Mouse (Mus musculus): ENCODE data around the gene Ybx2. TPM values are rescaled to one million over a fixed set of nuclear protein-coding genes. Genes with fewer than 3 reads are reported as not detected.
"Not testable (repeated sequence)": the region's sequence is repeated elsewhere in the genome, so short reads cannot be mapped to it uniquely, and the experiment has no call there.

Gene Ybx2
- polyA plus RNA-seq, 1 experiment from 2014 or later = 2.1 TPM

GRCm38 (mm10) chr11:69948066-69948762 is 12.6 kb downstream of the Ybx2 start, which contains the start of gene Slc2a4:
Gene Slc2a4 (minus strand): TSS chr11:69948188.
- no peaks in the 10 kb centered on the region for H3K27me3 ChIP-seq (replicated peaks; ENCODE audit: control insufficient read depth, insufficient read depth, low read length)
- peak within 1 kb of the TSS; percentile 53 for H3K4me3 ChIP-seq (ENCODE audit: low read length)
- WGBS = under 1% methylated on average over 34 of the region's 34 CpGs
- ATAC-seq = peak; percentile 94
- H3K4me1 ChIP-seq (ENCODE audit: control insufficient read depth, insufficient read depth, low read length) = peaks cover 6% of the 10 kb centered on the region
- peak within 1 kb of the TSS; percentile 53 for H3K27ac ChIP-seq (ENCODE audit: low read length)
- no peaks in the 10 kb centered on the region; the same call in 1 of the 2 replicates for H3K36me3 ChIP-seq (ENCODE audit: control insufficient read depth, insufficient read depth, low read length)
- peak within 1 kb of the TSS; percentile 83 for H3K4me2 ChIP-seq (ENCODE audit: low read depth, low read length)
- H3K9me3 ChIP-seq (ENCODE audit: control insufficient read depth, low read length) = no peaks in the 10 kb centered on the region
- H3K9ac ChIP-seq (ENCODE audit: low read depth, low read length) = peak within 1 kb of the TSS; percentile 54

- peak overlapping the region; percentile 54 for H3K9ac ChIP-seq (ENCODE audit: low read depth, low read length)
- peak overlapping the region; percentile 53 for H3K4me3 ChIP-seq (ENCODE audit: low read length)
- H3K9me3 ChIP-seq (ENCODE audit: control insufficient read depth, low read length) = no peaks in the 10 kb centered on the region
- no peaks in the 10 kb centered on the region for H3K27me3 ChIP-seq (replicated peaks; ENCODE audit: control insufficient read depth, insufficient read depth, low read length)
- H3K27ac ChIP-seq (ENCODE audit: low read length) = peak overlapping the region; percentile 53
- H3K36me3 ChIP-seq (ENCODE audit: control insufficient read depth, insufficient read depth, low read length) = no peaks in the 10 kb centered on the region; the same call in 1 of the 2 replicates
- peaks cover 6% of the 10 kb centered on the region for H3K4me1 ChIP-seq (ENCODE audit: control insufficient read depth, insufficient read depth, low read length)
- 0% methylated on average over 14 of the region's 14 CpGs for WGBS
- peak overlapping the region; percentile 83 for H3K4me2 ChIP-seq (ENCODE audit: low read depth, low read length)
- peak; percentile 48 for ATAC-seq
These were observed 13.2 kb downstream of the Ybx2 start for GRCm38 (mm10) chr11:69948763-69949150.

- ATAC-seq = no peak
- peaks cover 6% of the 10 kb centered on the region for H3K4me1 ChIP-seq (ENCODE audit: control insufficient read depth, insufficient read depth, low read length)
- H3K27me3 ChIP-seq (replicated peaks; ENCODE audit: control insufficient read depth, insufficient read depth, low read length) = no peaks in the 10 kb centered on the region
- no peak overlapping the region for H3K4me2 ChIP-seq (ENCODE audit: low read depth, low read length)
- 45% methylated on average over 4 of the region's 4 CpGs for WGBS
- H3K36me3 ChIP-seq (ENCODE audit: control insufficient read depth, insufficient read depth, low read length) = no peaks in the 10 kb centered on the region
- no peak overlapping the region for H3K9ac ChIP-seq (ENCODE audit: low read depth, low read length)
- no peak overlapping the region for H3K4me3 ChIP-seq (ENCODE audit: low read length)
- no peak overlapping the region for H3K27ac ChIP-seq (ENCODE audit: low read length)
- H3K9me3 ChIP-seq (ENCODE audit: control insufficient read depth, low read length) = no peaks in the 10 kb centered on the region
These were observed 15.3 kb downstream of the Ybx2 start for GRCm38 (mm10) chr11:69950807-69951459.

GRCm38 (mm10) chr11:69952274-69952673 is 16.7 kb downstream of the Ybx2 start:
- Histone ChIP-seq H3K4me3 (ENCODE audit: low read length) (no peak overlapping the region), H3K27me3 (replicated peaks; ENCODE audit: control insufficient read depth, insufficient read depth, low read length) (no peaks in the 10 kb centered on the region), H3K9me3 (ENCODE audit: control insufficient read depth, low read length) (no peaks in the 10 kb centered on the region), H3K4me2 (ENCODE audit: low read depth, low read length) (no peak overlapping the region), H3K36me3 (ENCODE audit: control insufficient read depth, insufficient read depth, low read length) (no peaks in the 10 kb centered on the region), H3K4me1 (ENCODE audit: control insufficient read depth, insufficient read depth, low read length) (peaks cover 6% of the 10 kb centered on the region), H3K27ac (ENCODE audit: low read length) (no peak overlapping the region), H3K9ac (ENCODE audit: low read depth, low read length) (no peak overlapping the region)
- WGBS = 43% methylated on average over 1 of the region's 1 CpGs
- ATAC-seq = no peak

- WGBS = 39% methylated on average over 11 of the region's 11 CpGs
- H3K9me3 ChIP-seq (ENCODE audit: control insufficient read depth, low read length) = no peaks in the 10 kb centered on the region
- H3K27ac ChIP-seq (ENCODE audit: low read length) = peak overlapping the region; percentile 61
- no peak overlapping the region for H3K4me3 ChIP-seq (ENCODE audit: low read length)
- no peak overlapping the region for H3K4me2 ChIP-seq (ENCODE audit: low read depth, low read length)
- H3K36me3 ChIP-seq (ENCODE audit: control insufficient read depth, insufficient read depth, low read length) = no peaks in the 10 kb centered on the region
- H3K9ac ChIP-seq (ENCODE audit: low read depth, low read length) = no peak overlapping the region
- H3K4me1 ChIP-seq (ENCODE audit: control insufficient read depth, insufficient read depth, low read length) = peaks cover 4% of the 10 kb centered on the region
- H3K27me3 ChIP-seq (replicated peaks; ENCODE audit: control insufficient read depth, insufficient read depth, low read length) = no peaks in the 10 kb centered on the region
- ATAC-seq = peak; percentile 64
These were observed 17.8 kb downstream of the Ybx2 start for GRCm38 (mm10) chr11:69953267-69953915.

GRCm38 (mm10) chr11:69955618-69956017 is 20.0 kb downstream of the Ybx2 start:
- H3K4me1 ChIP-seq (ENCODE audit: control insufficient read depth, insufficient read depth, low read length); ATAC-seq; H3K4me2 ChIP-seq (ENCODE audit: low read depth, low read length); H3K9me3 ChIP-seq (ENCODE audit: control insufficient read depth, low read length); H3K4me3 ChIP-seq (ENCODE audit: low read length); H3K9ac ChIP-seq (ENCODE audit: low read depth, low read length); H3K36me3 ChIP-seq (ENCODE audit: control insufficient read depth, insufficient read depth, low read length); H3K27me3 ChIP-seq (replicated peaks; ENCODE audit: control insufficient read depth, insufficient read depth, low read length); H3K27ac ChIP-seq (ENCODE audit: low read length): not testable (repeated sequence)
- 72% methylated on average over 4 of the region's 4 CpGs for WGBS

- no peaks in the 10 kb centered on the region for H3K36me3 ChIP-seq (ENCODE audit: control insufficient read depth, insufficient read depth, low read length)
- no peak overlapping the region for H3K27ac ChIP-seq (ENCODE audit: low read length)
- no peak overlapping the region for H3K4me3 ChIP-seq (ENCODE audit: low read length)
- H3K9me3 ChIP-seq (ENCODE audit: control insufficient read depth, low read length) = no peaks in the 10 kb centered on the region
- 67% methylated on average over 1 of the region's 1 CpGs for WGBS
- H3K27me3 ChIP-seq (replicated peaks; ENCODE audit: control insufficient read depth, insufficient read depth, low read length) = no peaks in the 10 kb centered on the region
- H3K4me2 ChIP-seq (ENCODE audit: low read depth, low read length) = no peak overlapping the region
- peaks cover 6% of the 10 kb centered on the region; the same call in 1 of the 2 replicates for H3K4me1 ChIP-seq (ENCODE audit: control insufficient read depth, insufficient read depth, low read length)
- H3K9ac ChIP-seq (ENCODE audit: low read depth, low read length) = no peak overlapping the region
- no peak for ATAC-seq
These were observed 20.6 kb downstream of the Ybx2 start for GRCm38 (mm10) chr11:69956218-69956617.

GRCm38 (mm10) chr11:69960616-69961015 is 25.0 kb downstream of the Ybx2 start:
- Histone ChIP-seq H3K4me2 (ENCODE audit: low read depth, low read length) (peak overlapping the region; percentile 37; the same call in 1 of the 2 replicates), H3K36me3 (ENCODE audit: control insufficient read depth, insufficient read depth, low read length) (no peaks in the 10 kb centered on the region), H3K4me3 (ENCODE audit: low read length) (no peak overlapping the region), H3K4me1 (ENCODE audit: control insufficient read depth, insufficient read depth, low read length) (peaks cover 9% of the 10 kb centered on the region; the same call in 1 of the 2 replicates), H3K9ac (ENCODE audit: low read depth, low read length) (no peak overlapping the region), H3K9me3 (ENCODE audit: control insufficient read depth, low read length) (no peaks in the 10 kb centered on the region), H3K27ac (ENCODE audit: low read length) (peak overlapping the region; percentile 92), H3K27me3 (replicated peaks; ENCODE audit: control insufficient read depth, insufficient read depth, low read length) (peaks cover 12% of the 10 kb centered on the region)
- ATAC-seq = no peak
- 40% methylated on average over 5 of the region's 5 CpGs for WGBS

GRCm38 (mm10) chr11:69961841-69962240 is 26.2 kb downstream of the Ybx2 start:
- ATAC-seq = peak; percentile 39
- 25% methylated on average over 5 of the region's 5 CpGs for WGBS
- no peak overlapping the region for H3K4me3 ChIP-seq (ENCODE audit: low read length)
- peak overlapping the region; percentile 92 for H3K27ac ChIP-seq (ENCODE audit: low read length)
- H3K4me1 ChIP-seq (ENCODE audit: control insufficient read depth, insufficient read depth, low read length) = peaks cover 9% of the 10 kb centered on the region; the same call in 1 of the 2 replicates
- peak overlapping the region; percentile 12; the same call in 1 of the 2 replicates for H3K4me2 ChIP-seq (ENCODE audit: low read depth, low read length)
- H3K36me3 ChIP-seq (ENCODE audit: control insufficient read depth, insufficient read depth, low read length) = no peaks in the 10 kb centered on the region
- peak overlapping the region; percentile 43; the same call in 1 of the 2 replicates for H3K9ac ChIP-seq (ENCODE audit: low read depth, low read length)
- H3K9me3 ChIP-seq (ENCODE audit: control insufficient read depth, low read length) = no peaks in the 10 kb centered on the region
- peaks cover 15% of the 10 kb centered on the region for H3K27me3 ChIP-seq (replicated peaks; ENCODE audit: control insufficient read depth, insufficient read depth, low read length)

Data from intestine, embryonic 16.5 days (tissue).